Mouse (Mus musculus) embryo, embryonic 11 days (tissue): ENCODE results near the gene Snx30.

Experiments
- DNase-seq: peaks from one replicate; pipeline ENCODE4 v3.0.0-alpha.2; 2015

The Snx30 gene

DNA sequence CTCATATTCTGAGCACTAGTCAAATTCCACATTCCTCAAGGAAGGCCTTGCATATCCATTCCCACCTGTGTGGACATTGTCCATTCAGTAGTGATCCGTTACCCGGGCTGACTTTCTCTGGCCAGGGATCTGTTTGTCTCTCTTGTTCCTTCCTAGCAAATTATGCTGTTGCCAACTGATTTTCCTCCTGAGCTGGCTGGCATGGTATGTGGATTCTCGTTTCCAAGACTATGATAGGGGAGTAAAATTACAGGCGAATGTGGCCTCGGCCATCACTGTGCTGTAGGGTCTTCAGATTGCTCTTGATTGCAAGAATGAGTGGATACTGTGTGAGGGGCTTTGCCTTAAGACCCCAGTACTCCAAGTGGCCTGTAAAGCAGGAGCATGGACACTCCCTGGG lies 20.7 kb downstream of the Snx30 start:
- DNase-seq: no peak

DNA sequence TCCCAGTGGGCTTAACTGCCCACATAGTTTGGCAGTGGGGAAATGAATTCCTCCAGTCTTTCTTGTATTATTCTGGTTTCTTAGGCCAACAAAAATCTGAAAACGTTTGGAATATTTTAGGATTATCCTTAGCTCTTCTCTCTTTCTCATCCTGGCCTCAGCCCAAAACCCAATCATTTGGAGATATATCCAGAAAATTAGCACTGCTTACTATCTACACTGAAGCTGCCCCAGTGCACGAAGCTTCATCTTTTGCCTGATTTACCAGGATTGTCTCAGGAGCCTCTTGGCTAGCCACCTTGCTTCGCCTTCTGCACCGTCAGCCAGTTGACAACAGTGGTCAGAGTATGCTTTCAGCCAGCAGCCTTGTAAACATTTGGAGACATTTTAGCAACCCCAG lies 23.4 kb downstream of the Snx30 start:
- no peak for DNase-seq

DNA sequence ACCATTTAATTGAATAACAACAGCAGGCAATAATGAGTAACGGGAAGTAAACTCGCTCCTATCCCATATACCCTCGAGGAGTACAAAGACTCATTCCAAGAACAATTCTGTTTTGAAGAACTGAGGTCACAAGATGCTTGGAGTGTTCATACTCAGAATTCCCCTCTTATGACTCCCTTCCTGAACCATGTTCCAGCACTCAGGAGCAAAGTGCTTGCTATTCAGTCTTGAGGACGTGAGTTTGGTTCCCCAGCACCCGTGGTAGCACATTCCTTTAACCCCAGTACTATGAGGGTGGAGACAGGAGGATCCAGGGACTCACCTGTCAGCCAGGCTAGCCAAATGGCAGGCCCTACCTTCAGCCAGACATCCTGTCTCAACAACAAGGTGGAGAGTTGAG lies 25.4 kb downstream of the Snx30 start:
- no peak for DNase-seq

DNA sequence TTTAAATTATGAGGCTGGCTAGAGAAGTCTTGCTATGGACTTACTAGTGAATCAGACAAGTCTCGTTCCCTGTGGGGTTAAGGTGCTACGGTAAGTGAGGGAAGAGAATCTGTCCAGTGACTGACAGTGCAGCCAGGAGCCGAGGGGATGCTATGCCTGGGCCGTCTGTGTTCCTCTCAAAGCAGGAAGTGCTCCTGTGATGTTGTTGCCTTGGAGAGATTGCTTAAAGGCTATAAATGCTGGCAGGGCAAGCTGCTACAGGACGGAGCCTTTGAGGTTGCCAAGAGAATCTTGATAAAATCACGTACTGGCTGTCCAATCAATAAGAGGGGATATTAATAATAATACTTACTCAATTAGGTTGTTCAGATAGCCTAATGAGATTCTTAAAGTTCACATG lies 27.2 kb downstream of the Snx30 start:
- DNase-seq: no peak

DNA sequence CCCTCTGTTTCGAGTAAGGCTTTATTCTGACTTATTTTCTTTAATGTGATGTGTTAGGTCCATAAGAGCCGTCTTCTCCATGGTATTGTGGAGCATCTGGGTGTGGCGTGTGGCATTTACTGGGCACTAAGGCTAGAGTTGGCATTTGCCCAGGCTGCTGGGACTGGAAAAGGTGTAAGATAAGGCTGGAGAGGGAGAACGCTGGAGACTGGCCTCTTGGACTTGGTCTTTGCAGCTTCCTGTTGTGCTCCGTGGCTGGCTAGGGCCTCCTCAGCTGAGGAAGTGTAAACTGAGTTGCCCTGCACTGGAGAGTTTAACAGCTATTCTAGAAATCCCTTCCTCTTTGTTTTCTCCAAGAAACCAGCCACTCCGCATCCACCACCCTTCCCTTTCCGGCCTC lies 32.0 kb downstream of the Snx30 start:
- DNase-seq: no peak

DNA sequence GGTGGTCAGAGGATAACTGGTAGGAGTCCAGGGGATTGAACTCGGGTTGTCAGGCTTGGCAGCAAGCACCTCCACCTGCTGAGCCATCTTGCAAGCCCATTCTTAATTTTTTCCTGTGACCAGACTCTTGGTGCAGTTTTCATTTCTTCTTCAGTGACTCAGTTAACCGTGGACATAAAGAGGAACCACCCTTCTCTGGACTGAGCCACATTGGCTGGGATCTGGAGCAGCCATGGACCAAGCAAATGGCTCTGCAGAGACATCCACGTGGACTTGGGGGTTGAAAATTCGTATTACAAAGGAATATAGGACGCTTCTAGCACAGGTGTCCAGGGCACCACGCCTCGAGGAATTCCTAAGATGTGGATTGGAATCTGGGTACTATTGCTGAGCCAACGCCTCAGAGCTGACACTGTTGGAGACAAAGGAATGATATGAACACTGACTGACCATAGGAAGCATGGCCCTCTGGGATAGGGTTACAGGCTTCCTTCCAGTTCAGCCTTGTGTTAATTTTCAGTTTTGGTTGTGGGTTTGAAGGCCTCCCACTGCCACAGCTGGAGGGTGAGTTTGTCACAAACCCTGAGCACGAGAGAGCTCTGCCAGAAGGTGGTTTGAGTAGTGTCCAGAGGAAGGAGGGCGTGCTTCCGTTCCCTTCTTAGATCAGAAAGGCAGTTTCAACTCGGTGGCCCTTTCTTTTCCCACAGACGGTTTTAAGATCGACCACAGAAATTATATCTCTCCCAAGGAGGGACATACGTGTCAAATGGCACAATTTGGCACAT lies 39.0 kb downstream of the Snx30 start:
- DNase-seq: no peak

DNA sequence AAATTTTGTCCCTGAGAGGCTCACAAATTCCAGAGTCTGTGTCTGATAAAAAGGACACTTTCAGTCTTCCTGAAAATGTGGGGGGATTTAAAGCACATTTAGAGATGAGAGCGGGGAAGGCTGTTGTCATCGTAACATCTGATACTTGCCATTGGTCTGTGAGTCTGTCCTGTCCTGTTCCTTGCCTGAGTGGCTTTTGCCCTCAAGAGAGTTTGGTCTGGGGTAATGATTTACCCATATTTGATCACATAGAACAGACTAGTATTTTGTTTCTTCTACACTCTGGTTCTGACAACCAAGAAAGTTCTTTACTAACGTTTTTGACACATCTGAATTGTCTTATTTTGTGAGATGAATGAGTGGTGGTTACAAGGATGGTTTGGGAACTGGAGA lies 39.6 kb downstream of the Snx30 start:
- DNase-seq: no peak

DNA sequence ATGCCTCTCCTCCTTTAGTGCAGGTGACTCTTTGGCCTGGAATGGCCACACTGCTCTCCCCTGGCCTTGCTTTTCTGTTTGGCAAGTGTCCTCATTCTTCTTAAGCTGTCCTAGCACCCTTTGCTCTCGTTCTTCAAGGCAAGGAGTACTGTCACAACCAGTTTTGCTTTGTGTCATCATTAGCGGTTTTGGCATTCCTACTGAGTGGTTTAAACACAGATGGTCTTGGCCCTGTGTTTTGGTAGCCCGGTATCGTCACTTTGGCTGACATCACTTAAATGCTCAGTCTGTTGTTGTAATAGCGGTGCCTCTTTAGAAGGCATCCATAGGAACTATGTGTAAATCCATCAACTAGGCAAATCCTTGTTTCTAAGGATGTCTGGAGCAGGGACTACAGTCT lies 41.8 kb downstream of the Snx30 start:
- no peak for DNase-seq

DNA sequence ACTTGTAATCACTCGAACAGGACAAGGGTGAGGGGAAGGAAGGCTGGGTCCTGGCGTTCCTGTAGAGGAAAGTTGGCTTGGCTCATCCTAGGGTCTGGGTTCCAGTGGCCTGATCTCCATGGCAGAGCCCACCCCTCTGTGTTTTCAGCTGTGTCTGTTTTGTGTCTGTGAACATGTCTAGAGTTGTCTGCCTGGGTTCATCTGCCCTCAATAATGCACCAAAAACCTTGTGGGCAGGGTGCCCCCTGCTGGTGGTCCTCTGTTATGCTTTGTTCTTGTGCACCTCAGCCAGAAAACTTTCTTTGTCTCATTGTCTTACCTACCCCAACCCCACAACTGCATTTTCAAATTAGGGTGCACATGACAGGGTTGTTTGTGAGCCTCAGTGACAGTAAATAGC lies 44.5 kb downstream of the Snx30 start:
- DNase-seq: peak; percentile 76

DNA sequence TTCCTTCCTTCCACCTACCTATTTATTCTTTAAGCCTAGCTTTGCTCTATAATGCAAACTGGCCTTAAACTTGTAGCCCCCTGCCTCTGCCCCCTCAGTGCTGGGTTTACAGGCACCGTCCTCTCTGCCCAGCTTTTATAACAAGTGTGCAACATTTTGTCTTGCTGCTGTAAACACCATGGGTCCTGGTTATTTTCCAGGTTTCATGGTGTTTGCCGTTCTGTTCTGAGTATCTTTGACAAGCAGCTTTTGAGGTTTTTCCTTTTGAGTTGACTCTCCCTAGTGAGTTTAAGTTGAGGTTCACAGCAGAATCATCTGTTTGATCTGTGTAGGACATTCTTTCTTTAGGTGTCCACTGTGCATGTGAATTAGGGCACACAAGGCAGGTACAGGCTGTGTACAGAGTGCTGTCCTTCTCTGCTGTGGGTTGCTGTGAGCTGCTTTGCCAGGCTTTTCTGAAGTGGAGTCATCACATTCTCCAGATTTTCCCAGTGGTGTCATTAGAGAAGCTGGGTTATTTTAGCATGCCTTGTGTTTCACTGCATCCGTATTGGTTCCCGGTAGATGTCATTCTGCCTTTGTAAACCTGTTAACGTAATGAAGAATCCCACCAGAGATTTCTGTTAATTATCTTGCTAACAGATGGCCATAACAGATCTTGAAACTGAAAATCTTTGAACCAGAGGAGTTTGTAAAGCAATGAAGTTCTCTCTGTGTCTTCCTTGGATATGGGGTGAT lies 45.4 kb downstream of the Snx30 start:
- no peak for DNase-seq

DNA sequence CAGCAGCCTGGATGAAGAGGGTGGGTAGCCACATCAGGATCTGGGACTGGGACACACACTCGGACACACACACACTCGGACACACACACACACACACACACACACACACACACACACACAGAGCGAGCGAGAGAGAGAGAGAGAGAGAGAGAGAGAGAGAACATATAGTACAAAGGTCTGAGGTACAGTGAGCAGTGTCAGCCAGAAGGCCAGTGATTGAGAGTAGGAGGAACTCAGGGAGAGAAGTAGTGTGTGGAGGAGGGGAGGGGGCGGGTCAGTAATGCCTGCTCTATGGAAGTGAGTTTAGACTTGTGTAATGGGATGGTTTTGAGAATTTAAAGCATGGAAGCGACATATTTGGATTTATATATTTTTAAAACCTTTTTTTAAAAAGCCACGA lies 47.5 kb downstream of the Snx30 start:
- DNase-seq: no peak

DNA sequence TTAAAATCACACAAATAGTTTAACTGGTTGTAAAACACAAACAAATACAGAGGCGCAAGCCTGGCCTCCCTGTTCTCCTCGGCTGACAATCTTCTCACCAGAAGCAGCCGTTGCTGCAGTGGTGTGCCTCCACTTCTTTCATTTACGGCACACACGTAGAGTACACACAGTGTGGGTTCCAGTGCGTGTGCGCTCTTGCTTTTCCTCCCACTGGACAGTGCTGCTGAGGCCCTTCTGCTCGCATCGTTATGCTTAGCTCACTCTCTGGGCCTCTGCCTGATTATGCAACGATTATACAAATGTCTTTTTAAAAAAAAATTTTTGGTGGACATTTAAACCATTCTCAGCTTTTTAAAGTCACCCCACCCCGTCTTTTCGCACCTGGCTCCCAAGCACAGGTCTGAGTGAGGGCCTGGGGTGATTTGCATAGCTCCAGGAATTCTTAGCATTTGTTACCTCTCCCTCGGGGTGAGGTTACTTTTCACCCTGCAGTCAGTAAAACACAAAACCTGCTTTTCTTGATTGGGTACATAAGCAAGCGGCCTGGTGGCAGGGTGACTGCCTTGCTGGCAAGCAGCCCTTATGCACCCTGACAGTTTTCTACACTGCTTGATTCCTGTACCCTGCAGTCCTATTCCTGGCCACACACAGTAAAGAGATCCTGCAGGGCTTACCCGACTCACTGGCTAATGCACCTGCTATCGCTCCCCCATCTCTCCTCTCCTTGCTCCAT lies 54.2 kb downstream of the Snx30 start:
- no peak for DNase-seq

DNA sequence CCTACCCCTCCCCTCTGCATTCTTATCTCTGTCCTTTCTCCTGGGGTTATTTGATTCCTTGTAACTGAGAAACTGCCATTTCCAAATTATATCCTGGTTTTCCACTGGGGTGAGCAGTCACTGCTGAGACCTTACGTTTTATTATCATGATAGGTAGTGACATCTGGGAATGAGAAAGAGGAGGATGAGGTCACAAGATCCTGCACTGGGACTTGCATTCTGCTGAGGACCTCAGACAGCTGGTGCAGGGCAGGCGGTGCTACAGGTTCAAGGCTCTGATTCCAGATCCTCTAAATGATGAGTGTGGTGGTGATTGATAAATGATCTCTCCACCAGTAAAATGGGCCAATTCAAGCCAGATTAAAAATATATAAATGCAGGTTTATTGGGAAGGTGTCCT lies 54.8 kb downstream of the Snx30 start:
- no peak for DNase-seq

DNA sequence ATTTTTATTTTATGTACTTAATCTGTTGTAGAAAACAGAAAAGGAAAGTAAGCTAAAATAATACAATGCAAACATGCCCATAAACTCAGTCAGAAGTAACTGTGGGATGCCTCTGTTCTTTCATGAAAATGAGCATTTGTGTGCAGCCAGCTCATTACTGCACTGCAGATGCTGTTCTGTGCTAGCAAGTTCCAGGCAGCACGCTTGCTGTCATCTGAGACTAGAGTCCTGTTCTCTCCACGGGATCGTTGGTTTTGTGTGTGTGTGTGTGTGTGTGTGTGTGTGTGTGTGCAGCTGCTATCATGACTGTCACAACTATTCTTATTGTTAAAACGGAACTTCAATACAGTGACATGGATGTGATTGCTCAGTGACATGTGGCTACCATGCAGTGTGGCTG lies 56.2 kb downstream of the Snx30 start:
- no peak for DNase-seq

DNA sequence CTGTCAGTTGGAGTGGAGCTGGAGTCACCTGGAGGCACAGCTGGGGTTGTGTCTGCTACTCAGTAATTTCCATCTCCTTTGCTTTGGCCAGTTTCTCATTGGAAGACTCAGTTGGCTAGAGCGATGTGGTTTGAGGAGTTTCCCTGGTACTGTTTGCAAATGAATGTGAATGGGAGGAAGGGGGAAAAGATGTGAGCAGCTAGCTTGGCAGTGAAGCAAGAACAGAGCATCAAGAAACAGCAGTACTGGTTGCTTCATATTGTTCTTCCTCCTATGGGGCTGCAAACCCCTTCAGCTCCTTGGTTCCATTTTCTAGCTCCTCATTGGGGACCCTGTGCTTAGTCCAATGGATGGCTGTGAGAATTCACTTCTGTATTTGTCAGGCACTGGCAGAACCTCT lies 56.7 kb downstream of the Snx30 start:
- no peak for DNase-seq

DNA sequence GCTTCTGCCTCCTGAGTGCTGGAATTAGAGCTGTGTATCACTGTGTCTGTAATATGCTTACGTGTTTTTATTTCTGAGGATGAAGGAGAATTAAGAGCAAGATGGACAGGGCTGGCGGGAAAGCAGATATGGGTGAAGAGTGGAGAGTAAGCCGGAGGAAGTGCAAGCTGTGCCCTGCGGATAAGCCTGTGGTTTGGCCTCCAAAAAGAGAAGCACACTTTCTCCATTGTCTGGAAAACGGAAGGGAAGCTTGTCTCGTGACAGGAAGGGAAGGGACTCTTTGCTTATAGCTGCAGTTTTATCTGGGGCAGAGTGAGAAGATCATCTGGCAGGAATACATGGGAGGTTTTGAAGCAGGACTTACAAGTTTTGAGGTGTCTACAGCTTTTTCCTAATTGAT lies 58.2 kb downstream of the Snx30 start:
- DNase-seq: no peak

DNA sequence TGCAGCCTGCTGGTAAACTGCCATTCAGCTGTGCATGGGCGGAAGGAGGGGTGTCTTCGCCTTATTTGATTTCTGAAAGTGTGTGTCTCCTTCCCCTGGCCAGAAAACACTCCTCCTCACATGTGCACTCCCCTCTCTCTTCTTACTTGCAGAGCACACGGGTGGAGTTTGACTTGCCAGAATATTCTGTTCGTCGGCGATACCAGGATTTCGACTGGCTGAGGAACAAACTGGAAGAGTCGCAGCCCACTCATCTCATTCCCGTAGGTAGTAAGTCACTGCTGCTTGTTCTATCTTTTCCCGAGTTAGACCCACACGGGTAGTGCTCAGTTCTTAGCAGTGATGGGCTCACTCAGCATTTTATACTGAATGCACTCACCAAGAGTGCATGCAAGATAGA lies 62.4 kb downstream of the Snx30 start:
- DNase-seq: no peak

DNA sequence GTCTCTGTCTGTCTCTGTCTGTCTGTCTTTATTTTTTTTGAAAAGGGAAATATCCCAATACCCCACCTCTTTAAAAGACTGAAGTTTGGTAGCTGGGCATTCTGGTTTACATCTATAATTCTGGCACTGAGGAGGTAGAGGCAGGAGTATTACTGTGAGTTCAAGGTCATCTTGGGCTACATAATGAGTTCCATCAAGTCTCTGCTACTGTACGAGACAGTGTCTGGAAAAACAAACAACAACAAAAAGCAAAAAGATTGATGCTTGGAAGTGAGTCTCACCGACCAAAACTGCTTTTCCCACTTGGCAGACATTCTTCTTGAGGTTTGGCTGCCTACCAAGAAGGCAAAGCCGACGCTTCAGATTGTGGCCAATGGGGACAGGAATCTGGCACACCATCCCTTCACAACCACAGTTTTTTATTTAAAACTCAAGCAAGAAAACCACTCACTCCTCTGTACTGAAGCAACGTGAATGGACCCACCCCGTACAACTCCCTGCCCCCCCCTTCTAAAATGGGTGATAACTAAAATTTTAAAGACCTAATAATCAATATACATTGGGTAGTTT lies 63.9 kb downstream of the Snx30 start:
- DNase-seq: no peak

DNA sequence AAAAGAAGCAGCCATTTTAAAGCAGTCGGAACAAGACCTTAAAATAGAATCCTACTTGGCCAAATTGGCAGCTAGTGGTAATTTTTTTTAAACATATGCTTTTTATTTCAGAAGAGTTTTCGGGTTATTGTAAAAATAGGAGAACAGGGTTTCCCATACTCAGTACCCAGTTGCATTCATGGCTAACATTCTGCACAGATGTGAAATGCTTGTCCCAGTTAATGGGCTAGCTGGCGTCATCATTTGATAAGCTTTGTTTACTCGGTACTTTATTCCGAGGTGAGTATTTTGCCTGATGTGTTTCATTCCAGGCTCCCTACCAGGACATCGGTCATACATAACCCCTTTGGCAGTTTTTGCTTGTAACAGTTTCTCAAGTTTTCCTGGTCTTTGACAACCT lies 64.8 kb downstream of the Snx30 start:
- DNase-seq: no peak

DNA sequence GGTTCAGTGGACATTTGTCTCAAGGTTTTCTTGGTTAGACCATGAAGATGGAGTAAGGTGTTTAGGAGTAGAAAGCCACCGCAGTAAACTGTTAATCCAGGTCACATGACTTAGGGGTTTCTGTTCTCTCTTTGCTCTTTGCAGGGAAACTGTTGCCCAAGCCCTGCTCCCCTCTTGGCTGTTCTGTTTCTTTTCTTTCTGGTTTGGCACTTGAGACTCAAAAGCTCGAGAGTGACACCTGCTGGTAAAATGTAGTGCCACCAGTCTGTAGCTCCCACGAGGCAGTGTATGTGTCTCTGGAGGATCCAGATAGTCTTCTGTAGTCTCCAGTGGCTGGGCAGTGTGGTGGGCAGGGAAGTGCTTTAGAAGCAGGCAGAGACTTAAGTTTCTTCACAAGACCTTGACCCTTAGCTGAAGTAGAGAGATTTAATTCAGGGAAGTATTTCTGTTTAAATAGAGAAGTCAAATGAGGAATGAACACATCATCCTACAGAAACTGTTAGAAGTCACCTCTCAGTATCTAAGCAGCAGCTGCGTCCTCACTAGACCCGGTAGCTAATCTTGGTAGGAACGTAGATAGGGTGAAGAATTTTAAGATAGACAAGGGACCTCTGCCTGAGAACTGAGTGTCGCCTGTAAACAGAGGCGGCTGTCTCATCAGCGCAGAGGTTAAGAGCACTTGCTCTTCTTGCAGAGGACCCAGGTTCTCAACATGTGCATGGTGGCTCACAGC lies 65.4 kb downstream of the Snx30 start:
- peak; percentile 88 for DNase-seq

DNA sequence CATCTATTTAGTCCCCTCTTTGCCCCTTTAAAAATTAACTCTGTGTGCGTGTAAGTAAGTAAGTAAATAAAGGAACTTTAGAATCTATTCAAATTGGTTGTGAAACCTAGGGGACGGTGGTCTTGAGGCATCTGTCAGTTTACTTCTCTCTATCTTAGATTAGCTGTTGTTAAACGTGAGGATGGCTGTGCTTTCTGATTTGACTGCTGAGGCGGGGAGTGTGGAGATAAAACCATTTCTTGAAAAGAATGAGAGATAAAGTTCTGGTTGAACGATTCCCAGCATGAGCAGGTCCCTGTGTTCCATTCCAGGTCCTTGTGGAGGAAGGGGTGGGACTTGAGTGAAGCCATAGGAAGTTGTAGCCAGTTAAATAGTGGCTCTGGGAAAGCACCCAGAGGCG lies 67.6 kb downstream of the Snx30 start:
- no peak for DNase-seq

DNA sequence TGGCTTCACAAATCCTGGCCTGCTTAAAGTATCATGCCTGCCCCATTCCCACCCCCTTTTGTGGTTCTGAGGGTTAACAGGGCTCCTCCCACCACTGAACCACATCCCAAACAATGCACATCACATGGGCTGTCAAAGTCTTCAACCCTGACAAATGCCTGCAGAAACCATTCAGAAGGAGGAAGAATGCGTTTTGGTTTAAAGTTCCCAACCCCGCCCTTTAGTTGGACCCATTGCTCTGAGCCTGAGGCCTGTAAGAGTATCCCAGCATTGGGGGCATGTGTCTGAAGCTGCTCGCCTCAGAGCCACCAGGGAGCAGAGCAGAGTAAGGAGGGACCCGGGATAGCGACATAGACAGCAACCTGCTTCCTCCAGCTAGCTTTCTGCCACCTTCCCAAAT lies 68.2 kb downstream of the Snx30 start:
- DNase-seq: no peak

DNA sequence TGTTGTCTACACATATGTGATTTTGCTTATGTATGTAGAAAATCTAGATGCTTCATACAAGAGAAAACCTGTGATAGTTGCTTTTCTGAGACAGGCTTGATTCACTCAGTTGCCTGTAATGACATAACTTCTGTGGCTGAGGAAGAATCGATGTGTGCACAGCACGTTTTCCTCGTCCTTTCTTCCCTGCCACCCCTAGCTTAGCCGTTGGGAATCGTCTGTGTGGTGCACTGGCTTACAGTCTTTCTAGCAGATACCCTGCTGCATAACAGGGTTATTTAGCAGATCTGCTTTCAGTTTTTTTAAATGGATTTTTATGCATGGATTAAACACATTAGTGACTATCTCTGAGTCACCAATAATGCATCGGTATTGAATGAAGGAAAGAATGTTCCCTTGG lies 70.9 kb downstream of the Snx30 start:
- DNase-seq: no peak
